In the genomic region with DNA sequence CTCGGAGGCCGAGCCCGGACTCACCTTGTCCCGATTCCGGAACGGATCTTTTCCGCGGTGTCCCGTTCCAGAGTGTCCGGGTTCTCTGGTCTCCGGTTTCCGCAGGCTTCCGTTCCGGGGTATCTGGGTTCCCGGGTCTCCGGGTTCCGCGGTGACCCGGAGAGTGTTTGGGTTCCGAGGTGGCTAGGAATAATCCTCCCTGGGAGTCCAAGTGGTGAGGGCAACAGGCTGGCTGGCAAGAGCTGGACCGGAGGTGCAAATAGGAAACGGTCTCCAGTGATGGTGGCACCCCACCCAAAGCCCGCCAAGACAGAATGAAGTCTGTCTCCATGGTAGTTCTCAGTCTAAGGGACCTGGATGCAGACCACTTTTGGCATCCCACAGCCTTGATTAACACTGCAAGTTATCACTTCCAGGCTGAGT, we compare ENCODE assay signal across 8 mouse cellular contexts. TPM values are rescaled to one million over a fixed set of nuclear protein-coding genes. Genes with fewer than 3 reads are reported as not detected.
DNase-seq lines count a peak whose midpoint lies in the region; ATAC-seq and TF ChIP-seq lines count a peak whose summit lies in the region.

TSS of gene Zfp11 (minus strand) at position 64 of the 423 bp plus-strand sequence.

- peaks cover 7% of the 10 kb centered on the region for H3K4me1 ChIP-seq in heart, embryonic 10.5 days
- H3K4me1 ChIP-seq in kidney, embryonic 14.5 days (ENCODE audit: control insufficient read depth, insufficient read depth, low read length) = peaks cover 6% of the 10 kb centered on the region; the same call in 1 of the 2 replicates
- peaks cover 7% of the 10 kb centered on the region; the same call in 1 of the 2 replicates for H3K4me1 ChIP-seq in limb, embryonic 14.5 days (ENCODE audit: control insufficient read depth, insufficient read depth, low read length)
- H3K4me1 ChIP-seq in midbrain, embryonic 16.5 days (ENCODE audit: control insufficient read depth, insufficient read depth, low read length) = peaks cover 14% of the 10 kb centered on the region

- no peaks in the 10 kb centered on the region for H3K9me3 ChIP-seq in heart, embryonic 10.5 days
- peaks cover under 1% of the 10 kb centered on the region; the same call in 1 of the 2 replicates for H3K9me3 ChIP-seq in kidney, embryonic 14.5 days (ENCODE audit: control insufficient read depth, low read length)
- H3K9me3 ChIP-seq in limb, embryonic 14.5 days (ENCODE audit: control insufficient read depth, low read length) = no peaks in the 10 kb centered on the region
- no peaks in the 10 kb centered on the region for H3K9me3 ChIP-seq in midbrain, embryonic 16.5 days (replicated peaks; ENCODE audit: control insufficient read depth, low read length, poor library complexity, severe bottlenecking)

- peak within 1 kb of the TSS; percentile 83 for H3K4me2 ChIP-seq in kidney, embryonic 14.5 days (replicated peaks; ENCODE audit: low read depth, low read length)
- peak within 1 kb of the TSS; percentile 75 for H3K4me2 ChIP-seq in limb, embryonic 14.5 days (replicated peaks; ENCODE audit: low read depth, low read length, severe bottlenecking)
- peak within 1 kb of the TSS; percentile 92 for H3K4me2 ChIP-seq in midbrain, embryonic 16.5 days (ENCODE audit: low read length)

- peak within 1 kb of the TSS; percentile 84 for H3K4me3 ChIP-seq in heart, embryonic 10.5 days
- H3K4me3 ChIP-seq in kidney, embryonic 14.5 days (ENCODE audit: low read length) = peak within 1 kb of the TSS; percentile 68
- peak within 1 kb of the TSS; percentile 81 for H3K4me3 ChIP-seq in limb, embryonic 14.5 days (replicated peaks; ENCODE audit: low read length)
- peak within 1 kb of the TSS; percentile 84 for H3K4me3 ChIP-seq in midbrain, embryonic 16.5 days (ENCODE audit: low read depth, low read length)

- no peak for TF ChIP-seq CTCF in brain, embryonic 14.5 days (IDR thresholded peaks at IDR 0.05; ENCODE audit: borderline replicate concordance, extremely low read depth, insufficient read depth, insufficient read length)

- peak; percentile 79 to 80 for DNase-seq in B cell, adult 2 months
- peak; percentile 90 for DNase-seq in brain, embryonic 14.5 days (ENCODE audit: low read depth)
- peak; percentile 88 for DNase-seq in heart, embryonic 10.5 days (ENCODE audit: low spot score)
- peak; percentile 78 for DNase-seq in limb, embryonic 14.5 days (ENCODE audit: low spot score)
- DNase-seq in spleen, postnatal 10 days (ENCODE audit: low spot score in 2 of 2) = peak; percentile 64 to 76

- 1% methylated on average over 23 of the region's 23 CpGs for WGBS in heart, embryonic 10.5 days
- 3% methylated on average over 23 of the region's 23 CpGs for WGBS in kidney, embryonic 14.5 days
- 3% methylated on average over 23 of the region's 23 CpGs for WGBS in limb, embryonic 14.5 days
- under 1% methylated on average over 23 of the region's 23 CpGs for WGBS in midbrain, embryonic 16.5 days

- ATAC-seq in erythroblast, adult 5-6 weeks (replicated peaks; ENCODE audit: low FRiP score, poor library complexity, severe bottlenecking) = 0 out of 2 replicates have a peak, but pooled peaks have one; percentile 33
- ATAC-seq in kidney, embryonic 14.5 days (ENCODE audit: low FRiP score, low TSS enrichment) = peak; percentile 91
- peak; percentile 93 for ATAC-seq in limb, embryonic 14.5 days (ENCODE audit: low FRiP score, low read depth)
- ATAC-seq in midbrain, embryonic 16.5 days = peak; percentile 86

- H3K9ac ChIP-seq in kidney, embryonic 14.5 days (ENCODE audit: low read depth, low read length) = peak within 1 kb of the TSS; percentile 80
- peak within 1 kb of the TSS; percentile 93 for H3K9ac ChIP-seq in limb, embryonic 14.5 days (ENCODE audit: low read depth, low read length, severe bottlenecking)
- H3K9ac ChIP-seq in midbrain, embryonic 16.5 days (ENCODE audit: low read depth, low read length) = peak within 1 kb of the TSS; percentile 91

- TF ChIP-seq POLR2A in brain, embryonic 14.5 days (IDR thresholded peaks at IDR 0.05; ENCODE audit: borderline replicate concordance, extremely low read depth, insufficient read depth, insufficient read length, poor library complexity, severe bottlenecking) = no peak
- TF ChIP-seq POLR2A in limb, embryonic 14.5 days (IDR thresholded peaks at IDR 0.05; ENCODE audit: borderline replicate concordance, extremely low read depth, insufficient read depth, insufficient read length) = no peak; the same call in 1 of the 2 replicates

- no peaks in the 10 kb centered on the region for H3K36me3 ChIP-seq in heart, embryonic 10.5 days
- no peaks in the 10 kb centered on the region for H3K36me3 ChIP-seq in kidney, embryonic 14.5 days (ENCODE audit: control insufficient read depth, insufficient read depth, low read length)
- H3K36me3 ChIP-seq in limb, embryonic 14.5 days (ENCODE audit: control insufficient read depth, insufficient read depth, low read length) = no peaks in the 10 kb centered on the region
- no peaks in the 10 kb centered on the region for H3K36me3 ChIP-seq in midbrain, embryonic 16.5 days (ENCODE audit: control insufficient read depth, insufficient read depth, low read length)

- H3K27ac ChIP-seq in heart, embryonic 10.5 days = peak within 1 kb of the TSS; percentile 94
- no peak within 1 kb of the TSS for H3K27ac ChIP-seq in kidney, embryonic 14.5 days (ENCODE audit: low read depth, low read length)
- H3K27ac ChIP-seq in limb, embryonic 14.5 days (replicated peaks; ENCODE audit: low read depth, low read length) = peak within 1 kb of the TSS; percentile 56; the same call in 1 of the 2 replicates
- H3K27ac ChIP-seq in midbrain, embryonic 16.5 days (ENCODE audit: low read length) = peak within 1 kb of the TSS; percentile 82

- H3K27me3 ChIP-seq in heart, embryonic 10.5 days (ENCODE audit: insufficient read depth, poor library complexity, severe bottlenecking) = no peaks in the 10 kb centered on the region
- H3K27me3 ChIP-seq in kidney, embryonic 14.5 days (ENCODE audit: control insufficient read depth, insufficient read depth, low read length) = no peaks in the 10 kb centered on the region
- no peaks in the 10 kb centered on the region for H3K27me3 ChIP-seq in limb, embryonic 14.5 days (ENCODE audit: control insufficient read depth, insufficient read depth, low read length)
- H3K27me3 ChIP-seq in midbrain, embryonic 16.5 days (ENCODE audit: control insufficient read depth, insufficient read depth, low read depth, low read length) = no peaks in the 10 kb centered on the region

RNA-seq across cellular contexts. Expression of gene Zfp11, which starts in this region (rescaled TPM):
- 6.9 and 7.5 TPM in 2 replicates for polyA plus RNA-seq in brain, embryonic 14.5 days (2012; rRNA removed)
- total RNA-seq in erythroblast, adult 5-6 weeks (2015; ENCODE audit: low replicate concordance) = 2.7 and 3.7 TPM in 2 replicates
- total RNA-seq in erythroblast, adult 5-6 weeks (2017; ENCODE audit: low replicate concordance) = 0.28 and 1.5 TPM in 2 replicates
- polyA plus RNA-seq in heart, embryonic 10.5 days (2016; fragmentation: Nextera tagmentation; extraction: Ambion mirVana) = 5.0 and 5.2 TPM in 2 replicates
- 4.9 and 5.7 TPM in 2 replicates for polyA plus RNA-seq in kidney, embryonic 14.5 days (2014; fragmentation: Nextera tagmentation; extraction: Ambion mirVana)
- 4.8 and 5.0 TPM in 2 replicates for polyA plus RNA-seq in limb, embryonic 14.5 days (2012; rRNA removed)
- polyA plus RNA-seq in limb, embryonic 14.5 days (2014; fragmentation: Nextera tagmentation; extraction: Ambion mirVana) = 3.8 and 4.6 TPM in 2 replicates
- 8.1 and 9.3 TPM in 2 replicates for polyA plus RNA-seq in midbrain, embryonic 16.5 days (2015; fragmentation: Nextera tagmentation; extraction: Ambion mirVana)

Comparison
In these comparisons a context has a peak if more than half of its experiments do, and no peak if none do; other contexts are left out.
1. ATAC-seq: peak in every context shown above with its lines; median percentile 93 in limb, embryonic 14.5 days; 91 in kidney, embryonic 14.5 days; 86 in midbrain, embryonic 16.5 days; 33 in erythroblast, adult 5-6 weeks.